Mouse (Mus musculus) bone marrow macrophage, adult 2 months (primary cell): ENCODE data around the gene Smim14.

Experiments
- CTCF ChIP-seq: IDR thresholded peaks from 2 replicates; pipeline ENCODE4 v1.5.1; 2012; ENCODE audit warnings: low read depth, mild to moderate bottlenecking, low read length, moderate library complexity
- POLR2A ChIP-seq: IDR thresholded peaks from 2 replicates; pipeline ENCODE4 v1.6.1; 2012; ENCODE audit warnings: mild to moderate bottlenecking, low read depth, low read length, borderline replicate concordance

- TF ChIP-seq CTCF (no peak), POLR2A (no peak)
Observed at GRCm38 (mm10) chr5:65543491-65543890, 6.5 kb upstream of the Smim14 start.
